Mouse (Mus musculus): Measurements from ENCODE around the gene Ralgps1.

- TF ChIP-seq MYOD1 (IDR thresholded peaks at IDR 0.05; ENCODE audit: control insufficient read depth, insufficient read length, low read depth) (no peak), MAX (IDR thresholded peaks at IDR 0.05) (no peak), CTCF (IDR thresholded peaks at IDR 0.05; ENCODE audit: control insufficient read depth, insufficient read depth, insufficient read length) (no peak), MYOG (IDR thresholded peaks at IDR 0.05; ENCODE audit: control insufficient read depth, extremely low read depth, insufficient read length) (no peak), USF1 (IDR thresholded peaks at IDR 0.05; ENCODE audit: low read depth) (no peak), FOSL1 (IDR thresholded peaks at IDR 0.05; ENCODE audit: insufficient read depth, low read length, poor library complexity, severe bottlenecking) (no peak)
Observed at GRCm38 (mm10) chr2:33351449-33351848, 19.8 kb downstream of the Ralgps1 start.
